In the genomic region with DNA sequence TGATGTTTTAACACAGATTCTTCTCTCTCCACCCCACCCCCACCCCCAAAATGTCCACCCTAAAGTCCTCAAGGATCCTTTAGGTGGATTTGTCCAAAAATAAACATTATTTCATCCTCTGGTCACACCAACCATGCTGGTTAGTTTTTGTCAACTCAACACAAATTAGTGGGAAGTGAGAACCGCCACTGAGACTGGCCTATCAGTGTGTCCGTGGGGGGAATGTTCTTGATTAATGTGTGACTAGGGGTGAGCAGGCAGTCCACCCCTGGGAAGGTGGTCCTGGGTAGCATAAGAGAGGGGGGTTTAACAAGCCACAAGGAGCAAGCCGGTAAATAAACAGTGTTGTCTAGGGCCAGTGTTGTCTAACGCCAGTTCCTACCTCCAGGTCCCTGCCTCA, we compare ENCODE assay signal across 15 mouse cellular contexts.
"Had no signal": no experiment of that assay in that cellular context is flagged by ENCODE, and none has a peak within 500 bp of the region (broad histone marks: within the 10 kb centered on the region; RNA-seq: fewer than 3 reads in every experiment).

No protein-coding gene starts in this region.

- H3K9ac ChIP-seq: liver, embryonic 13.5 days; liver, postnatal 0 days; lung, embryonic 15.5 days; midbrain, embryonic 13.5 days; neural tube, embryonic 15.5 days had no signal

- DNase-seq: kidney, adult 11 months; kidney, adult 9 months; kidney, postnatal 4 days; liver, embryonic 13.5 days; liver, postnatal 0 days; right cerebral cortex, adult 18-20 months; right cerebral cortex, postnatal 25 days; thymus, postnatal 36 days had no signal

- H3K9me3 ChIP-seq: limb, embryonic 10.5 days; liver, embryonic 13.5 days; lung, embryonic 15.5 days; midbrain, embryonic 13.5 days; neural tube, embryonic 15.5 days had no signal

- H3K4me3 ChIP-seq: layer of hippocampus, adult 2 months; limb, embryonic 10.5 days; liver, embryonic 13.5 days; lung, embryonic 15.5 days; midbrain, embryonic 13.5 days; myocyte; neural tube, embryonic 15.5 days had no signal

- H3K36me3 ChIP-seq: liver, embryonic 13.5 days; lung, embryonic 15.5 days; midbrain, embryonic 13.5 days; neural tube, embryonic 15.5 days had no signal

- H3K27ac ChIP-seq: kidney, postnatal 0 days; layer of hippocampus, adult 2 months; limb, embryonic 10.5 days; liver, embryonic 13.5 days; lung, embryonic 15.5 days; midbrain, embryonic 13.5 days; neural tube, embryonic 15.5 days had no signal

- H3K27me3 ChIP-seq: lung, embryonic 15.5 days; midbrain, embryonic 13.5 days had no signal
